ENCODE assay signal across 18 mouse cellular contexts in the genomic region with DNA sequence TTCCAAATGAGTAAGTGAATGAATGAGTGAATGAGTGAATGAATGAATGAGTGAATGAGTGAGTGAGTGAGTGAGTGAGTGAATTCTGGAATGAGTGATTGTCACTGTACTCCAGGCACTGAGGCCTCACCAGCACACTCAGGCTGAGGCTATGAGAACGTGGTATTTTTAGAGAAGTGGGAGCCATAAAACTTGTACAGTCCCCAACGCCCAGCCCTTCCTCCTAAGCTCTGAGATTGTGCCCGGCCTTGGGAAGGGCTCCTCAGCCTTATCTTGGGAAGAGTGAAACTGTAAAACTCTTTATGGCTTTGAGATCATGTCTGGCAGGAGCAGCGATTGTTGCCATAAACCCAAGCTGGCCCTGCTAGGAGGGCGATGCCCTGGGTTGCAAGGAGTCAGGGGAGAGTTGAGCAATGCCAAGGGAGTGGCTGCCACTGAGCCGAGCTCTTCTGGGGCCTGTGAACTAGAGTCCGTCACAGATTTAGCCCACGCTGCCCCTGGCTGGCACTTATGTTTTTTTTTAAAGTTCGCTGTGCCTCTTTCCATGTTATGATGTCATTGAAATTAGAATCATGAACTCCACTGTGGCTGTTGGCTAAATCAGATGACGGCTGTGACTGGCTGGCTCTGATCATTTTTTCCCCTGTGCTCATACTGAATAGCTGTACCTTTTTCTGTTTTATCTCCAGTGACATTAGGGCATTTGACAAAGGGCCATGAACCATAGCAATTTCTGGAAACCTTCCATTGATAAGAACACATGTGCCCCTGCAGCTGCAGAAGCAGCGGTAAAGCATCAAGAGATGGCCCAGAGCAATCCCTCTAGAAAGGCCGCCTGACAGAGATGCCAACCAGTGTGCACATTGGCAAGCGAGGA. TPM values are rescaled to one million over a fixed set of nuclear protein-coding genes. Genes with fewer than 3 reads are reported as not detected.
DNase-seq lines count a peak whose midpoint lies in the region; ATAC-seq and TF ChIP-seq lines count a peak whose summit lies in the region.
"Had no signal": no experiment of that assay in that cellular context is flagged by ENCODE, and none has a peak within 500 bp of the region (broad histone marks: within the 10 kb centered on the region; RNA-seq: fewer than 3 reads in every experiment).

No protein-coding gene starts in this region.

- H3K4me2 ChIP-seq in heart, postnatal 0 days (ENCODE audit: low read depth, low read length), result no peak overlapping the region
- H3K4me2 ChIP-seq in heart, embryonic 11.5 days, result no peak overlapping the region
- H3K4me2 ChIP-seq: embryonic facial prominence, embryonic 12.5 days; forebrain, embryonic 13.5 days had no signal

- H3K4me1 ChIP-seq in heart, postnatal 0 days (ENCODE audit: control insufficient read depth, insufficient read depth), result no peaks in the 10 kb centered on the region; the same call in 1 of the 2 replicates
- H3K4me1 ChIP-seq in heart, embryonic 11.5 days (ENCODE audit: control insufficient read depth, insufficient read depth, low read length), result no peaks in the 10 kb centered on the region
- H3K4me1 ChIP-seq: embryonic facial prominence, embryonic 12.5 days; forebrain, embryonic 13.5 days had no signal

- ATAC-seq in heart, postnatal 0 days (ENCODE audit: insufficient read depth, low read depth), result peak; percentile 53; the same call in 1 of the 2 replicates
- ATAC-seq in granulocyte monocyte progenitor cell, adult 5-6 weeks (replicated peaks; ENCODE audit: poor library complexity, severe bottlenecking), result peak; percentile 83
- peak; percentile 77 for ATAC-seq in megakaryocyte progenitor cell, adult 5-6 weeks (replicated peaks; ENCODE audit: poor library complexity)
- no peak for ATAC-seq in heart, embryonic 11.5 days (replicated peaks; ENCODE audit: insufficient number of reproducible peaks, low FRiP score, low TSS enrichment)
- ATAC-seq: CD4-positive, CD25-positive, alpha-beta regulatory T cell, adult 4 months; forebrain, embryonic 13.5 days; Patski had no signal

- TF ChIP-seq CTCF in heart, postnatal 0 days (IDR thresholded peaks at IDR 0.05; ENCODE audit: low read depth), result no peak

- intact Hi-C loops in heart, postnatal 36 days (cut with DNase I), result no loop called here

- no peak overlapping the region for H3K4me3 ChIP-seq in heart, postnatal 0 days (ENCODE audit: low read depth, low read length)
- no peak overlapping the region for H3K4me3 ChIP-seq in heart, embryonic 11.5 days (ENCODE audit: low read depth, low read length)
- H3K4me3 ChIP-seq: embryonic facial prominence, embryonic 12.5 days; forebrain, embryonic 13.5 days had no signal

- H3K9me3 ChIP-seq in heart, postnatal 0 days (replicated peaks; ENCODE audit: control insufficient read depth, low read length), result no peaks in the 10 kb centered on the region
- H3K9me3 ChIP-seq in heart, embryonic 11.5 days (replicated peaks; ENCODE audit: control insufficient read depth, low read length), result no peaks in the 10 kb centered on the region
- H3K9me3 ChIP-seq: embryonic facial prominence, embryonic 12.5 days; forebrain, embryonic 13.5 days had no signal

- no peak for DNase-seq in heart, postnatal 0 days (ENCODE audit: low spot score)
- DNase-seq in heart, postnatal 36 days, result no peak
- peak; percentile 35 for DNase-seq in MN1 (ENCODE audit: low spot score)
- DNase-seq in left cerebral cortex, adult 11 months (ENCODE audit: low spot score), result no peak
- DNase-seq in cerebellum, postnatal 14 days, result no peak
- DNase-seq: adrenal gland, postnatal 25 days; cerebellum, adult 2 months; heart, postnatal 10 days; kidney, adult 18-20 months; left cerebral cortex, postnatal 4 days; right cerebral cortex, adult 18-20 months had no signal

- peak overlapping the region; percentile 48 for H3K27ac ChIP-seq in heart, postnatal 0 days (ENCODE audit: low read depth)
- no peak overlapping the region for H3K27ac ChIP-seq in heart, embryonic 11.5 days (ENCODE audit: low read depth, low read length)
- H3K27ac ChIP-seq: embryonic facial prominence, embryonic 12.5 days; forebrain, embryonic 13.5 days had no signal

- H3K36me3 ChIP-seq in heart, postnatal 0 days (replicated peaks; ENCODE audit: control insufficient read depth, insufficient read depth, low read length), result no peaks in the 10 kb centered on the region
- H3K36me3 ChIP-seq in heart, embryonic 11.5 days (ENCODE audit: control insufficient read depth, insufficient read depth, low read length), result no peaks in the 10 kb centered on the region
- H3K36me3 ChIP-seq: embryonic facial prominence, embryonic 12.5 days had no signal

- 0 out of 2 replicates have a peak, but pooled peaks cover 1% of the 10 kb centered on the region for H3K27me3 ChIP-seq in heart, postnatal 0 days (ENCODE audit: control insufficient read depth, insufficient read depth, low read length)
- no peaks in the 10 kb centered on the region for H3K27me3 ChIP-seq in heart, embryonic 11.5 days (ENCODE audit: control insufficient read depth, insufficient read depth, low read length)
- H3K27me3 ChIP-seq: embryonic facial prominence, embryonic 12.5 days; forebrain, embryonic 13.5 days; Patski had no signal

- 49% methylated on average over 13 of the region's 13 CpGs for WGBS in heart, postnatal 0 days
- WGBS in heart, embryonic 11.5 days (ENCODE audit: insufficient replicate concordance), result 67% methylated on average over 13 of the region's 13 CpGs

- TF ChIP-seq EP300 in heart, postnatal 0 days (IDR thresholded peaks at IDR 0.05; ENCODE audit: low read depth), result no peak

- no peak overlapping the region for H3K9ac ChIP-seq in heart, postnatal 0 days (replicated peaks; ENCODE audit: low read depth, low read length)
- H3K9ac ChIP-seq in heart, embryonic 11.5 days (ENCODE audit: low read depth, low read length), result no peak overlapping the region
- H3K9ac ChIP-seq: embryonic facial prominence, embryonic 12.5 days; forebrain, embryonic 13.5 days had no signal

RNA-seq across cellular contexts. Expression of a gene that starts 21.8 kb away (rescaled TPM):
- 14.5 and 58.3 TPM in 2 replicates for total RNA-seq in heart, postnatal 0 days (2014; rRNA removed; ENCODE audit: low replicate concordance)
- polyA plus RNA-seq in heart, postnatal 0 days (2015; fragmentation: Nextera tagmentation; extraction: Ambion mirVana), result 8.8 TPM in 2 replicates
- total RNA-seq in heart, postnatal 36 days (2021), result 10 to 100 TPM in 1 of 2 experiments, 1 to 10 TPM in 1; 9.9 to 11.6 TPM
- total RNA-seq in granulocyte monocyte progenitor cell, adult 5-6 weeks (2014; fragmentation: Nextera tagmentation), result 21.1 and 21.8 TPM in 2 replicates
- 12.7 and 13.3 TPM in 2 replicates for total RNA-seq in granulocyte monocyte progenitor cell, adult 5-6 weeks (2017)
- total RNA-seq in megakaryocyte progenitor cell, adult 5-6 weeks (2015), result 13.7 and 20.7 TPM in 2 replicates
- 12.4 and 12.7 TPM in 2 replicates for total RNA-seq in megakaryocyte progenitor cell, adult 5-6 weeks (2017)
- 28.2 TPM in 2 replicates for polyA plus RNA-seq in heart, embryonic 11.5 days (2014; fragmentation: Nextera tagmentation; extraction: Ambion mirVana)
